Mouse (Mus musculus) limb, embryonic 11.5 days (tissue): Measurements from ENCODE around the gene Nfe2. TPM values are rescaled to one million over a fixed set of nuclear protein-coding genes. Genes with fewer than 3 reads are reported as not detected.

Experiments
- ATAC-seq: fragments of 200-750 bp; cut with Nextera tagmentation; 2 replicates; pipeline ENCODE4 v1.8.0; 2017; ENCODE audit warnings: low read depth; ENCODE audit not compliant: insufficient number of reproducible peaks, low FRiP score, low TSS enrichment
- DNase-seq: peaks from one replicate; pipeline ENCODE4 v3.0.0-alpha.2; 2015; ENCODE audit warnings: low spot score
- H3K27ac ChIP-seq: fragments of 300-500 bp; sonication (generic); replicated peaks from 2 replicates; pipeline ENCODE4 v1.5.1; 2014; ENCODE audit warnings: low read depth, mild to moderate bottlenecking, low read length
- H3K27me3 ChIP-seq: fragments of 300-500 bp; sonication (generic); 2 replicates; pipeline ENCODE4 v1.6.1; 2014; ENCODE audit warnings: mild to moderate bottlenecking, low read length, mixed read lengths; ENCODE audit not compliant: control insufficient read depth, insufficient read depth
- H3K36me3 ChIP-seq: fragments of 300-500 bp; sonication (generic); 2 replicates; pipeline ENCODE4 v1.6.1; 2014; ENCODE audit warnings: mild to moderate bottlenecking, low read length, moderate library complexity, mixed read lengths; ENCODE audit not compliant: control insufficient read depth, insufficient read depth
- H3K4me1 ChIP-seq: fragments of 300-500 bp; sonication (generic); 2 replicates; pipeline ENCODE4 v1.6.1; 2014; ENCODE audit warnings: low read length, mixed read lengths; ENCODE audit not compliant: control insufficient read depth, insufficient read depth
- H3K4me2 ChIP-seq: fragments of 300-500 bp; sonication (generic); 2 replicates; pipeline ENCODE4 v1.6.1; 2014; ENCODE audit warnings: low read depth, mild to moderate bottlenecking, moderate library complexity; ENCODE audit not compliant: severe bottlenecking
- H3K4me3 ChIP-seq: fragments of 300-500 bp; sonication (generic); 2 replicates; pipeline ENCODE4 v1.5.1; 2014; ENCODE audit warnings: low read depth, low read length
- H3K9ac ChIP-seq: fragments of 300-500 bp; sonication (generic); 2 replicates; pipeline ENCODE4 v1.6.1; 2014; ENCODE audit warnings: mild to moderate bottlenecking, low read length
- H3K9me3 ChIP-seq: fragments of 300-500 bp; sonication (generic); 2 replicates; pipeline ENCODE4 v1.6.1; 2016; ENCODE audit warnings: low read length; ENCODE audit not compliant: control insufficient read depth
- WGBS: fragments of 180-500 bp; shearing (Covaris S2); extraction: QIAGEN DNeasy Blood & Tissue Kit; methylation state at CpG from one replicate; pipeline ENCODE4 v1.1.7; 2014; 5-methylcytosine and 5-hydroxymethylcytosine counted together
- polyA plus RNA-seq: library from polyadenylated mRNA; unstranded; fragments of >200 nt; fragmentation: Nextera tagmentation; extraction: Ambion mirVana; gene quantifications from 2 replicates; pipeline ENCODE4 v1.2.1, GENCODE M21; 2014

Nfe2 gene
- polyA plus RNA-seq, 1 experiment from 2014 or later, result 7.7 TPM

DNA sequence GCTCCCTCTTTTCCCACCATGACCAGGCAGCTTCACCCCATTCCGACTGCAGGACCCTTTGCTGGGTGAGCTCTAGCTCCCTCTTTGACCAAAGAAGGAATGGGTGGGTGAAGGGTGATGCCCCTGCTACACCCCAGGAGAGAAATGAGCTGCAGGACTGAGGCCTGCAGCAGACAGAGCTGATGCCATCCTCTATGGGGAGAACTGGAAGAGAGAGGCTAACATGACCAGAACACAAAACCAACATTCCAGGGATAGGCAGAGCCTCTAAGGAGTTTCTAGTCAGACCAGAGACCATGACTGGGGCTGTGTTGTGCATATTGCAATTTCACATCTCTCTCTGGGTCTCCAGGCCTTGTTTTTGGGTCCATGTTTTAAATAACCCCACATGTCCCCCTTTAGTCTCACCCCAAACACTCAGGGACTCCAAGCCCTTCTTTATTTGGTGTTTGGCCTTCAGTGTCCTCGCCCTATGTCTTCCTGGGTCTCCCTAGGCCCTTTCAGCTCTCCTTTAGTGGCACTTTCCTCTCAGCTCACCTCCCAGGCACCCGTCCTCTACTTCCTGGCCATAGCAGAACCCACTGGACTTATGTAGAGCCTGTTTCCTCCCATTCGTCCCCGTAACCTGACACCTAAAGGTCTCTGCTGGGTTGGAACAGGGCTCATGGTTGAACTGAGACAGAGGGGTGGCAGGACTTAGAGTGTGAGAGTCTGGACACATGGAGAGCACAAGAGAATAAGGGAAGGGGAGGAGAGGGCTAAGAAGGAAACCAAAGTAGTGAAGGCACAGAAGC lies 43.5 kb upstream of the Nfe2 start:
- Histone ChIP-seq H3K9ac (peak overlapping the region; percentile 43; the same call in 1 of the 2 replicates), H3K4me3 (no peak overlapping the region), H3K4me1 (peaks cover 88% of the 10 kb centered on the region), H3K4me2 (peak overlapping the region; percentile 29), H3K27me3 (no peaks in the 10 kb centered on the region), H3K9me3 (no peaks in the 10 kb centered on the region), H3K36me3 (no peaks in the 10 kb centered on the region), H3K27ac (peak overlapping the region; percentile 98)
- ATAC-seq (no peak), DNase-seq (peak; percentile 63)
- WGBS, result 5% methylated on average over 5 of the region's 5 CpGs

DNA sequence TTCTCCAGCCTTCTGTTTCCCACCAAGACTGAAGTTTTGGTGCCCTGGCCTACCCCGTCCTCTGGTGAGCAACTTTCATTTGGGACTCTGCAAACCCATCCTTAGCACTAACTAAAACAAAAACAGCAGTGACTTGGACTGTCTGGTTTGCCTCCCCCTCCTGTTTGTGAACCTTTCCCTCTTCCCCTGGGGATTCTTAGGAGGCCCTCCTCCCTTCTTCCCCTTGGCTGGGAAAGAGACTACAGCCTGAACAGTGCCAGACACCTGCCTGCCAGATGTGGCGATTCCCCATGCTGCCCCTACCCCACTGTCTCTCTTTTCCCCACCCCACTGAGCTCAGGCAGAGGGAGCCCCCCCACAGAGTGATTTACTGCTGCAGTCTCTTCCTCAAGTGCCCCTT lies 42.8 kb upstream of the Nfe2 start:
- H3K36me3 ChIP-seq, result no peaks in the 10 kb centered on the region
- no peaks in the 10 kb centered on the region for H3K27me3 ChIP-seq
- no peaks in the 10 kb centered on the region for H3K9me3 ChIP-seq
- no peak for ATAC-seq
- peak; percentile 82 for DNase-seq
- H3K4me1 ChIP-seq, result peaks cover 89% of the 10 kb centered on the region
- peak overlapping the region; percentile 47; the same call in 1 of the 2 replicates for H3K9ac ChIP-seq
- peak overlapping the region; percentile 98 for H3K27ac ChIP-seq
- H3K4me2 ChIP-seq, result peak overlapping the region; percentile 41; the same call in 1 of the 2 replicates
- H3K4me3 ChIP-seq, result no peak overlapping the region
- WGBS, result 6% methylated on average over 2 of the region's 2 CpGs

DNA sequence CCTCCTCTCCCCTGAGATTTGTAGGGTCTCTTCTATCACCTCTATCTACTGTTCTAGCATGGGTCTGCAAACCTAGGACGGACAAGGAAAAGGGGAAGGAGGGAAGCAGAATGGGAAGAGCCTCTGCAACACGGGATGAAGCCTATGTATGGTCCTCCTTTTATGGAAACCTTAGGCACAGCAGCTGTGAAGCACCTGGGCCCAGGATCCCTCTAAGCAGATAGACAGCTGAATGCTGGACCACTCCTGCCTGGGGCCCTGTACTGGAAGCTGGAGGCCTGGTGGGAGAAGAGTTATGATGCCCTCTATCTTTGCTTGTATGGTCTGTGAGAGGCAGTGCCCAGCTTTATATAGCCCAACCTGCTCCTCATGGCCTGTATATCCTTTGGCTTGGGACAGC lies 42.4 kb upstream of the Nfe2 start:
- peak overlapping the region; percentile 47; the same call in 1 of the 2 replicates for H3K9ac ChIP-seq
- peak overlapping the region; percentile 12; the same call in 1 of the 2 replicates for H3K4me3 ChIP-seq
- no peaks in the 10 kb centered on the region for H3K36me3 ChIP-seq
- no peaks in the 10 kb centered on the region for H3K9me3 ChIP-seq
- ATAC-seq, result no peak
- WGBS, result 3% methylated on average over 2 of the region's 2 CpGs
- DNase-seq, result peak; percentile 63
- H3K4me2 ChIP-seq, result peak overlapping the region; percentile 41
- H3K27me3 ChIP-seq, result no peaks in the 10 kb centered on the region
- H3K4me1 ChIP-seq, result peaks cover 89% of the 10 kb centered on the region
- peak overlapping the region; percentile 98 for H3K27ac ChIP-seq

GRCm38 (mm10) chr15:103300067-103300471 lies 41.9 kb upstream of the Nfe2 start:
- WGBS, result under 1% methylated on average over 18 of the region's 18 CpGs
- no peak for ATAC-seq
- H3K9ac ChIP-seq, result peak overlapping the region; percentile 36
- peak overlapping the region; percentile 41 for H3K4me2 ChIP-seq
- no peaks in the 10 kb centered on the region for H3K9me3 ChIP-seq
- H3K4me1 ChIP-seq, result peaks cover 94% of the 10 kb centered on the region
- no peaks in the 10 kb centered on the region for H3K27me3 ChIP-seq
- no peaks in the 10 kb centered on the region for H3K36me3 ChIP-seq
- H3K4me3 ChIP-seq, result peak overlapping the region; percentile 12; the same call in 1 of the 2 replicates
- H3K27ac ChIP-seq, result peak overlapping the region; percentile 98
- DNase-seq, result peak; percentile 80

DNA sequence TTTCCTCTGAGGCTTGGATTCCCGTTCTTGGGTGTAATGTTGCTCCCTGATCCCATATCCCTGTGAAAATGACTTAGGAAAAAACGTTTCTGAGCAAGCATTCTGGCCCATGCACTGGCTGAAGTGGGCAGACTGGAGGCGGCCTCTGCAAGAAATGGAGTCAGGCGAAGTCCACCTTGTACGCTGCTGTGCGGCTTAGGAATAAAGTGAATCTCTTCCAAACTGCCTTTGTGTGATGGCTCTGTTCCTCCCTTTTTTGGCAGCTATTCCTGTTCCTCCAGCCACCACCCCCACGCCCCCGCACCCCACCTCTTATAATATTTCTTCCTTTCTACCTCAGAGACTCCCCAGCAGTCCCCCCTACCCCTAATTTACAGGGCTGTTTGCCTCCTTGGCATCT lies 41.4 kb upstream of the Nfe2 start:
- WGBS, result 23% methylated on average over 8 of the region's 8 CpGs
- Histone ChIP-seq H3K36me3 (no peaks in the 10 kb centered on the region), H3K9ac (peak overlapping the region; percentile 36), H3K4me1 (peaks cover 95% of the 10 kb centered on the region), H3K9me3 (no peaks in the 10 kb centered on the region), H3K27me3 (no peaks in the 10 kb centered on the region), H3K27ac (peak overlapping the region; percentile 98), H3K4me3 (0 out of 2 replicates have a peak overlapping the region, but pooled peaks have one; percentile 12), H3K4me2 (peak overlapping the region; percentile 41)
- ATAC-seq, result no peak
- DNase-seq, result no peak

- Histone ChIP-seq H3K36me3 (no peaks in the 10 kb centered on the region), H3K4me2 (no peak overlapping the region), H3K27me3 (no peaks in the 10 kb centered on the region), H3K4me1 (peaks cover 91% of the 10 kb centered on the region), H3K27ac (peak overlapping the region; percentile 98), H3K4me3 (no peak overlapping the region), H3K9ac (peak overlapping the region; percentile 14; the same call in 1 of the 2 replicates), H3K9me3 (no peaks in the 10 kb centered on the region)
- ATAC-seq, result no peak
- WGBS, result 55% methylated on average over 5 of the region's 5 CpGs
- DNase-seq, result no peak
Observed at GRCm38 (mm10) chr15:103298861-103299616, 40.8 kb upstream of the Nfe2 start.

GRCm38 (mm10) chr15:103298026-103298425 lies 39.8 kb upstream of the Nfe2 start:
- WGBS, result 55% methylated on average over 3 of the region's 3 CpGs
- H3K9me3 ChIP-seq, result no peaks in the 10 kb centered on the region
- H3K9ac ChIP-seq, result no peak overlapping the region
- DNase-seq (no peak), ATAC-seq (no peak)
- peaks cover 4% of the 10 kb centered on the region; the same call in 1 of the 2 replicates for H3K36me3 ChIP-seq
- no peaks in the 10 kb centered on the region for H3K27me3 ChIP-seq
- H3K4me2 ChIP-seq, result no peak overlapping the region
- H3K4me1 ChIP-seq, result peaks cover 81% of the 10 kb centered on the region
- H3K27ac ChIP-seq, result peak overlapping the region; percentile 98; the same call in 1 of the 2 replicates
- H3K4me3 ChIP-seq, result no peak overlapping the region

DNA sequence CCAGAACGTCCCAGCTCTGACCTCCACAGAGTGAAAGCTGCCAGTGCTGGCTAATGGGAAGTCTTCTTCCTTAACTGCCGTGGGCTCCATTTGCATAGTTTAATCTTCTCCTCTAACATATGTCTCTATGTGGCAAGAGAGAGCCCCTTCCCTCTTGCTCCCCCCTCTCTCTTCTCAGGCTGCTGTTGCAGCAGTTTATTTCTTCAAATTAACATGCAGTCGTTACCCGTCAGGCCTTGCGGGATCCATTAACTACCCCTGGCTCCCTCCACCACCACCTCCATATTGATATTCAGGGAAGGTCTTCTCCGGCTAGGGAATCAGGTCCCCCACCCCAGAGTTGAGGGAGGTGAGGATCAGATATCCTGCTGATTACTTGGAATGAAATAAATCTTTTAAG lies 39.1 kb upstream of the Nfe2 start:
- Histone ChIP-seq H3K36me3 (peaks cover 5% of the 10 kb centered on the region; the same call in 1 of the 2 replicates), H3K27me3 (no peaks in the 10 kb centered on the region), H3K9ac (no peak overlapping the region), H3K4me1 (peaks cover 73% of the 10 kb centered on the region), H3K9me3 (no peaks in the 10 kb centered on the region), H3K27ac (peak overlapping the region; percentile 94; the same call in 1 of the 2 replicates), H3K4me2 (no peak overlapping the region), H3K4me3 (no peak overlapping the region)
- no peak for DNase-seq
- ATAC-seq, result no peak
- 49% methylated on average over 6 of the region's 6 CpGs for WGBS
